Mouse (Mus musculus) mouse embryonic stem cell (cell line): ENCODE data around the gene Prim1.
"Not testable (repeated sequence)": the region's sequence is repeated elsewhere in the genome, so short reads cannot be mapped to it uniquely, and the experiment has no call there.

ENCODE experiments used
- in situ Hi-C, 2 experiments: fragments of 300-500 bp; cut with MboI; formaldehyde crosslinking; loops; 1 replicate in 1 of 2; 3 replicates in 1 of 2; pipeline ENCODE4 v1.14.3; 2019 to 2020; ENCODE audit warnings: low sequenced_read_pairs in 2 of 2, low pct_unique_long_range_greater_than_20kb in 1 of 2, mixed read lengths in 1 of 2; ENCODE audit not compliant: unreplicated experiment in 1 of 2

The Prim1 gene

DNA sequence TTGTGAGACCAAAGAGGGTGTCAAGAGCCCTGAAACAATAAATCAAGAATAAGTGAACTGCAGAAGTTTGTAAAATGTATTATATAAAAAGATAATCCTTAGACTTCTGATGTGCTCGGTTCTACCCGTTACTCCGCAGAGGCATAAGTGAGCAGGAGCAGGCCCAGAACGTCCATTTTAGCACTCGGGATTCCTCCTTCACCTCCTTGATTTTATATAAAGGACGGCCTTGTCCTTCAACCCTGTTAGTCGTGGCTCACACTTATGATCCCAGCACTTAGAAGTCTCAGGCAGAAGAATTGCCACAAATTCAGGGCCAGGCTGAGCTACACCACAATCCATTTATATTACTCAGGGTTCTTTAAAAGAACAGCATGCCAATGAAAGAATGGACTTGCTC lies 15.0 kb downstream of the Prim1 start:
- in situ Hi-C loops = no loop called here

DNA sequence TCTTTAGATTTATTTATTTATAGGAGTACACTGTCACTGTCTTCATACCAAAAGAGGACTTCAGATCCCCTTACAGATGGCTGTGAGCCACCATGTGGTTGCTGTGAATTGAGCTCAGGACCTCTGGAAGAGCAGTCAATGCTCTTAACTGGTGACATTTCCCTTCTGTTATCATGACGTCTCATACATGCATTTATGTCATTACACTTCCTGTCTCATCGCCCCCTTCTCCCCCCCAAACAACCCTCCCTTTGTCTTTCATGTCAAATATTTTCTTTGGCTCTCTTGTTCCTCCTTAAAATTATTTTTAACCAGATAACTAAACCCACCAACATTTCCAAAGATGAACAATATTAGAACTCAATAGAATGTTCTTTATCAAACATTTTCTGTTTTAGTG lies 15.9 kb downstream of the Prim1 start:
- in situ Hi-C loops = no loop called here

GRCm38 (mm10) chr10:128036746-128037425 lies 21.9 kb downstream of the Prim1 start:
- in situ Hi-C loops = no loop called here

GRCm38 (mm10) chr10:128037921-128038320 lies 23.0 kb downstream of the Prim1 start:
- in situ Hi-C loops = no loop called here

DNA sequence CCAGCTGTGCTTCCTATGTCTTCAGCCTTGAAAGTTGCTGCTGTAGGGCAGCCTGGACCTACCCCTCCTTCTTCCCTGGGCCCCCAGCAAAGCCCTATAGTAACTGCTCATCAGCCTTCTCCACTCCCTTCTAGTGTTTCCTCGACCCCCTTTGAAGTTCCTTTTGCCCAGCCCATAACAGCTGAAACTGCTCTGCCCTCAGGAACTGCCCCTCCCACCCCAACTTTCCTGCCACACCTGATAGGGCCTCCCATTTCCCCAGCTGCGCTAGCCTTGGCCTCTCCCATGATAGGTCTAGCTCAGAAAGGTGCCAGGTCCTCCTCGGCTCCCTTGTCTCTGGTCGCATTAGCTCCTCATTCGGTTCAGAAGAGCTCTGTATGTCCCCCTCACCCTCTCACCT lies 24.2 kb downstream of the Prim1 start:
- in situ Hi-C loops = no loop called here

DNA sequence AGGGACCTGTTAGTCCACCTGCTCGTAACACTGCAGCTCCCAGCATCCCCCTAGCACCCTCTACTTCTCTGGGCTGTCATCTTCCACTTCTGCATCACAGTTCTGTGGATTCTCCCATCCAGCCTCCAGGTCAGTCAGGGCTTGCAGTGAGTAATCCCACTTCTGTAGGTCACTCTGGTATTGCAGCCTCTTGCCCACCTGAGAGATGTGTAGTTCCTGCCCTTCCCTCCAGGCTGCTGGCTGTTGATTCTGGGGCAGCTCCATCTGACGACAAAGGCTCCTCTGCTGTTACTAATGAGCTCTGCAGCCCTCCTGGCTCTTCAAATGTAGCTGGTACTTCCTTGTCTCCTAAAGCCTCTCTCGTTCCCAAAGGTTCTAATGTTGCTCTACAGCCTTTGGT lies 24.9 kb downstream of the Prim1 start:
- in situ Hi-C loops = no loop called here

GRCm38 (mm10) chr10:128040293-128040692 lies 25.3 kb downstream of the Prim1 start:
- in situ Hi-C loops = no loop called here

DNA sequence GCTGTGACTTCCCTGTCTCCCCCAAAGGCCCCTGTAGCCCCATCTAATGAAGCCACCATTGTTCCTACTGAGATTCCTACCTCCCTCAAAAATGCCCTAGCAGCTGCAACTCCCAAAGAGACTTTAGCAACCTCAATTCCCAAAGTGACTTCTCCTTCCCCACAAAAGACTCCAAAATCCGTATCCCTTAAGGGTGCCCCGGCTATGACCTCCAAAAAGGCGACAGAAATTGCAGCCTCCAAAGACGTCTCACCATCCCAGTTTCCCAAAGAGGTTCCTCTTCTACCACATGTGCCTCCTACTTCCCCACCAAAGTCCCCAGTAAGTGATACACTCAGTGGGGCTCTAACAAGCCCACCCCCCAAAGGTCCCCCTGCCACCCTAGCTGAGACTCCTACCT lies 26.7 kb downstream of the Prim1 start:
- in situ Hi-C loops = no loop called here

DNA sequence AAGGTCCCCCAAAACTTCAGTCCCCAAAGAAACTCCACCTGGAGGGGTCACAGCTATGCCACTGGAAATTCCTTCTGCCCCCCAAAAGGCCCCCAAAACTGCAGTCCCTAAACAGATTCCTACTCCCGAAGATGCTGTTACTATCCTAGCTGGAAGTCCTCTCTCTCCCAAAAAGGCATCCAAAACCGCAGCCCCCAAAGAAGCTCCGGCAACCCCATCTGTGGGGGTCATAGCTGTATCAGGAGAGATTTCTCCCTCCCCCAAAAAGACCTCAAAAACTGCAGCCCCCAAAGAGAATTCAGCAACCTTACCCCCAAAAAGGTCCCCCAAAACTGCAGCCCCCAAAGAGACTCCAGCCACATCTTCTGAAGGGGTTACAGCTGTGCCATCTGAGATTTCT lies 27.5 kb downstream of the Prim1 start:
- in situ Hi-C loops = no loop called here

DNA sequence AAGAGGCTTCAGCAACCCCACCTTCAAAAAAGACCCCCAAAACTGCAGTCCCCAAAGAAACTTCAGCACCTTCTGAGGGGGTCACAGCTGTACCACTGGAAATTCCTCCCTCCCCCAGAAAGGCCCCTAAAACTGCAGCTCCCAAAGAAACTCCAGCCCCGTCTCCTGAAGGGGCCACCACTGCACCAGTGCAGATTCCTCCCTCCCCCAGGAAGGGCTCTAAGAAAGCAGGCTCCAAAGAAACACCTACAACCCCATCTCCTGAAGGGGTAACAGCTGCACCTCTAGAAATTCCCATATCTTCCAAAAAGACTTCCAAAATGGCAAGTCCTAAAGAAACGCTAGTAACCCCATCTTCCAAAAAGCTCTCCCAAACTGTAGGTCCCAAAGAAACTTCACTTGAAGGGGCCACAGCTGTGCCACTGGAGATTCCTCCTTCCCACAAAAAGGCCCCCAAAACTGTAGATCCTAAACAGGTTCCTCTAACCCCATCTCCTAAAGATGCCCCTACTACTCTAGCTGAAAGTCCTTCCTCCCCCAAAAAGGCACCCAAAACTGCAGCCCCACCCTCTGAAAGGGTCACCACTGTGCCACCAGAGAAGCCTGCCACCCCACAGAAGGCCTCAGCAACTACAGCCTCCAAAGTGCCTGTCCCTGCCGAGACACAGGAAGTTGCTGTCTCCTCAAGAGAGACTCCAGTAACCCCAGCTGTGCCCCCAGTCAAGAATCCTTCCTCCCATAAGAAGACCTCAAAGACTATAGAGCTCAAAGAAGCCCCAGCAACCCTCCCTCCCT lies 28.3 kb downstream of the Prim1 start:
- in situ Hi-C loops = no loop called here

DNA sequence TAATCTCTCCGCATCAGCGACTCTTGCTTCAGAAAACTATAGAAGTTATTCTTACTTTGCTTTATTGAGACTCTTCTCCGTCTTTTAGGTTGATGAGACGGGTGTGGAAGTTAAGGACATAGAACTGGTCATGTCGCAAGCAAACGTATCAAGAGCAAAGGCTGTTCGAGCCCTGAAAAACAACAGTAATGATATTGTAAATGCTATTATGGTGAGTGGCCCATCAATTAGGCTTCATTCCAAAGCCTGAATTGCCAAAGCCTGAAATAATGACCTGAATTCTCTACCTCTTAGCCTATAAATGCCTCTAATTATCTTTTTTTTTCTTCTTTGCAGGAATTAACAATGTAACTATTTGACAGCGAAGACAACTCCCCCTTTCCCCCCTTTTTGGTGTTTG lies 33.2 kb downstream of the Prim1 start:
- in situ Hi-C loops = no loop called here

- in situ Hi-C loops = no loop called here
These were observed 34.8 kb downstream of the Prim1 start for GRCm38 (mm10) chr10:128049741-128050140.

DNA sequence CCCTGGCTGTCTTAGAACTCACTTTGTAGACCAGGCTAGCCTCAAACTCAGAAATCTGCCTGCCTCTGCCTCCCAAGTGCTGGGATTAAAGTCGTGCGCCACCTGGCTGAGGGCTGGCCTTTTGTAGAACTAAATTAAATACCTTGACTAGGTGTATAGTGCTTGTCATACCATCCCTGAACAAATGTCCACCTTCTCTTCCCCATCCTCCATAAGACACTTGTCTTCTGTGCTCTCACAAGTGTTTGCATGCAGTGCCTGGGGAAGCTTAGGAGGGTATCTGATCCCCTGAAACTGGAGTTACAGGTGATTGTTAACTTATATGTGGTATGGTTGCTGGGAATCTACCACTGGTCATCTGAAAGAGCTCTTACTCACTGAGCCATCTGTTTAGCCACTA lies 35.4 kb downstream of the Prim1 start:
- in situ Hi-C loops = no loop called here

- in situ Hi-C loops = no loop called here
These were observed 36.6 kb downstream of the Prim1 start for GRCm38 (mm10) chr10:128051589-128051988.

- in situ Hi-C loops = not testable (repeated sequence)
These were observed 37.2 kb downstream of the Prim1 start for GRCm38 (mm10) chr10:128052136-128052535.

GRCm38 (mm10) chr10:128053001-128053400 lies 38.0 kb downstream of the Prim1 start:
- in situ Hi-C loops = no loop called here

- in situ Hi-C loops = no loop called here
These were observed 43.2 kb downstream of the Prim1 start for GRCm38 (mm10) chr10:128058184-128058583.

DNA sequence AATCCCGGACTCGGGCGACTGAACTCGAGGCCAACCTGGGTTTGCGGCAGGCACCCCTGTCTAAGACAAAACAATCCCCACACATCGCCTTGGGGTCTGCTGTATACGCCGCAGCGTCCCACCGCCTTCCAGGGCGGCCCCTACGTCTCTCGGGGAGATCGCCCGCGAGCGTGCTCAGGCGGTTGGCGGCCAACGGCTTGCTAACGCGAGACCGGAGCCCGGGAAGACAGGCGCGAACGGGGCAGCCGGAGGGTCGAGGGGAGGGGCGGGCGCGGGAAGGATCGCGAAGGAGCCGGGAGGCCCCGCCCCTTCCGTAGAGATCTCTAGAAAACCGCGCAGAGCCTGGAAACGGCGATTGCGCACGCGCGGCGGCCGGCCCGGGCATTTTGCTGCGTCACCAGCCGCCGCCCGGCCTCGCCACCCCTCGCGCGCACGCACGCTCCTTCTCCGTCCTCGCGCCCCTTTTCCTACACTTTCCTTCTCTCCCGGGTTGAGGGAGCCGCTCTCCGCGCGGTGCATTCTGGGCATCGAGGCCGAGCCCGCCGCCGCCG lies 43.7 kb downstream of the Prim1 start, which contains the start of gene Ptges3:
Gene Ptges3 (plus strand): TSS at position 354 of the 551 bp plus-strand sequence.
- in situ Hi-C loops = no loop called here

GRCm38 (mm10) chr10:128059207-128059981 lies 44.4 kb downstream of the Prim1 start:
- in situ Hi-C loops = no loop called here
